Mouse (Mus musculus) liver, embryonic 14.5 days (tissue): ENCODE data around the gene Mrgprf.

Source experiments
- CTCF ChIP-seq: IDR thresholded peaks from 2 replicates; pipeline ENCODE4 v1.5.1; 2016; ENCODE audit warnings: antibody characterized with exemption, low read depth, control low read depth
- EP300 ChIP-seq: IDR thresholded peaks from 2 replicates; pipeline ENCODE4 v1.6.1; 2016; ENCODE audit warnings: antibody characterized with exemption, low read depth

GRCm38 (mm10) chr7:145337889-145338288 lies 37.3 kb downstream of the Mrgprf start:
- no peak for TF ChIP-seq CTCF
- no peak for TF ChIP-seq EP300
